Mouse (Mus musculus) Patski (cell line): Measurements from ENCODE around the gene Sh3bp4. TPM values are rescaled to one million over a fixed set of nuclear protein-coding genes. Genes with fewer than 3 reads are reported as not detected.

ENCODE experiments used
- ATAC-seq: fragments of 100-300 bp; one replicate; pipeline ENCODE4 v1.8.0; 2021
- CTCF ChIA-PET: fragments of 350-600 bp; sonication (Branson Sonifier 250); formaldehyde crosslinking; loops from one replicate; lab custom pipeline; 2022; ENCODE audit warnings: inconsistent platforms; lab: Charles Lee
- POLR2A ChIA-PET: fragments of 350-600 bp; sonication (Branson Sonifier 250); formaldehyde crosslinking; loops from one replicate; lab custom pipeline; 2022; ENCODE audit warnings: antibody characterized with exemption, inconsistent platforms; lab: Charles Lee
- DNase-seq: peaks from one replicate; pipeline ENCODE4 v3.0.0-alpha.2; 2011; ENCODE audit warnings: low read depth, low spot score
- H3K27me3 ChIP-seq: fragments of 371-371 bp; one replicate; pipeline ENCODE4 v1.5.1; 2021
- CTCF ChIP-seq: fragments of 100-300 bp; IDR thresholded peaks from one replicate; pipeline ENCODE4 v1.5.1; 2021
- in situ Hi-C: fragments of 300-500 bp; cut with MboI; formaldehyde crosslinking; loops from 3 replicates; pipeline ENCODE4 v1.11.1; 2018; ENCODE audit warnings: low pct_unique_long_range_greater_than_20kb, mixed read lengths
- polyA plus RNA-seq: library from polyadenylated mRNA; unstranded; gene quantifications from one replicate; pipeline ENCODE4 v1.2.3, GENCODE M21; 2021

Gene Sh3bp4
- polyA plus RNA-seq, 1 experiment from 2014 or later: 87.8 TPM

DNA sequence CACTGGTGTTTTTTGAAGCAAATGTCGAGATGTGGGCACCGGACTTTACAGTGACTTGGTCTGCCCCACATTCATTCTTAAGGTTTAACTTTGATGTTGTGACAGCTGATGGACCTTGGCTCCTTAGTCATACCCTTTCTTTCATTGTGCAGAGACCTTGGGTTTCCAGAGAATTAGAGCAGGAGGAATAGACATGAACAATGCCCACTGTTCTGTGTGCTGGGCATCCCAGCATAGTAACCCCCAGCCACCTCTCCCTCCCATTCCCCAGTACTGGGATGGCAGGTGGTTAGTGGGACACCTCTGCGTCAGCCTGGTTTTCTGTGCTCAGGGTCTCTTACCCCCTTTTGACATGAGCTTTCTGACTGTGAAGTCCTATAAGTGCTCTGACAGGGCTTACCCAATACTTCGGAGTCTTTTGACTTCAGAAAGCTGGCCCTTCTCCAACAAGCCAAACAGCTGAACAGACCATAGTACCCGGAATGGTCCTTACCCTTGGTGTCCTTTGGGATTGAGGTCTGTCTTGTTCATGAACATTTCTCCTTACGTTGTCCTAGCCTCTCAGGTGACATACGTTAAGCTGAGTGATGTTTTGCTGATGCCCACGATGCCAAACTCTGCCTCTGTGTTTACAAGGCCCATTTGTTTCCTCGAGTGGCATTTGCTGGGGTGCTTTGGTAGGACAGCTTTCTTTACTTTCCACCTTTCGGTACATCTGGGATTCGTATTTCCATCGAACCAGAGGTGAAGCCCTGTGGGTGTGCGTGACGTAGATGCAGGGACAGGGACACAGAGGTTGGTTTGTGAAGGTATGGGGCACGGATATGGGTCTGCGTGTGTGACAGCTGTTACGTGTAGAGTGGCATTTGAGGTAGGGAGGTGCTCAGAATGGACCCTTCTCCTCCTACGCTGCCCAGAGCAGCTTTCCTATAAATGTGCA lies 35.9 kb downstream of the Sh3bp4 start:
- DNase-seq (no peak), ATAC-seq (no peak)
- POLR2A ChIA-PET: interaction anchor here (0.8 to 0.9 kb wide), 3 partner anchors 10 to 111 kb away, joined by 3 to 4 read pairs (median 3); no protein-coding TSS in a partner anchor
- TF ChIP-seq CTCF: no peak
- CTCF ChIA-PET: no interaction called here
- in situ Hi-C loops: no loop called here
- no peaks in the 10 kb centered on the region for H3K27me3 ChIP-seq

DNA sequence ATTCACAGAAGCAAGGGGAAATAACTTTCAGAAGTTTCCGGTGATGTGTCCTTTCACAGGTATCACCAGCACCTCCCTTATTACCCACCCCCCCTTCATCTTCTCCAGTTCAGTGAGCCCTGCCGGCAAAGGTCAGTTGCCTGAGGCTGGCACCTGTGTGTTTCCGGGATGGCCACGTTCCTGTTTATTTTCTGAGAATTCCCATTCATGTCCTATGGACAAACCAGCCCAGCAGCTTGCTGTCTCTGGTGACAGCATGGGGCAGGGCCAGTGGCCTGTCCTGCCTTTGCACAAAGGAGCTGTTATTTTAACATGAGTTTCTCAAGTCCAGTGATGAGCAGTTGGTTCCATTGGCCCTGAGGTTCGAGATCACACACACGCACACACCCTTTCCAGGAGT lies 37.3 kb downstream of the Sh3bp4 start:
- ChIA-PET CTCF (no interaction called here), POLR2A (interaction anchor here (0.6 to 1.2 kb wide), 3 partner anchors 13 to 48 kb away, joined by 3 to 4 read pairs (median 4); no protein-coding TSS in a partner anchor)
- TF ChIP-seq CTCF: no peak
- ATAC-seq (no peak), DNase-seq (no peak)
- in situ Hi-C loops: no loop called here
- no peaks in the 10 kb centered on the region for H3K27me3 ChIP-seq

DNA sequence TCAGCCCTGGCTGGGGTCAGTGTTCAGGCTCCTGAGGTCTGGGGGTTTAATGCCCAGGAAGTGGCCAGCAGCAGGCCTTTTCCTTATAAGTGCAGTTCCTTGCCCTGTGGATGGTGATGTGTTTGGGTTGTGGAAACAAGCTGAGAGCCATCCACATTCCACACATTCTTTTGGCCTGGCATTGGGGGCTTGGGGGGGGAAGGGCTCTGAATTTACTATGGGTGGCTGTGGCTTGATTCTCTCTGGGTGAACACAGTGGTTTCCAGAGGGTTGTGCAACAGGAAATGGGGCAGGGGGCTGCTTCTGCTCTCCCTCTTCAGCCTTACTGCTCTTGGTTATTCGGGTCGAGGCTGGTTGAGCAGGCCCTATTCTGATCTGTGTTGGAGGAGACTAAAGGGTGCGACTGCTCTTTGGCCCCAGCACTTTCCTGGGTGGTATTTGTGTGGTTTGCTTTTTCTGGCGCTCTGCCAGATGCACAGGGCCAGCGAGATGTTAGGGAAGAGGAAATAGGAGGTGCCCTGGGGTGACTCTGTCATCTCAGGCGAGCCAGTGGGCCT lies 38.2 kb downstream of the Sh3bp4 start:
- in situ Hi-C loops: no loop called here
- CTCF ChIA-PET: no interaction called here
- no peak for TF ChIP-seq CTCF
- ATAC-seq (peak; percentile 54), DNase-seq (peak; percentile 86)
- H3K27me3 ChIP-seq: no peaks in the 10 kb centered on the region
- POLR2A ChIA-PET: interaction anchor here (1.2 kb wide), 1 partner anchor 12 kb away, joined by 4 read pairs; no protein-coding TSS in a partner anchor

DNA sequence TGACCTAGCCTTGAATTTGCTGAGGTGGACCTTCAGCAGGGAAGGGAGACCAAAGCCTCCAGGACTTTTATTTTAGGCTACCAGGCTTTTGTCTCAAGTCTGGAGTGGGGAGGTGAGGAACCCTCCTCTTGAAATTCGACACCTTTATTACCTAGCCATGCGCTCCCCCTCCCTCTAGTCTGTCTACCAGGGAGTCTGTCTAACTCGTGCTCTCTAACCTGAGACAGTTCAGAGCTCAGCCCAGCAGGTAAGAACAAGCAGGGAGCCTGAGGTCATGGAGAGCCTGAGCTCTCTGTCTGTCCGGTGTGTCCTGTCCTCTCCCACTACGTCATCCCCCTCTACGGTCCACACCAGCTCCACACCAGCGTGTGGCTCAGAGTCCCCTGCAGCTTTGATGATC lies 39.6 kb downstream of the Sh3bp4 start:
- in situ Hi-C loops: loop anchor here (5.0 kb wide), 1 partner anchor 32 kb away; no protein-coding TSS in a partner anchor
- no peak for TF ChIP-seq CTCF
- ATAC-seq (no peak), DNase-seq (no peak)
- ChIA-PET POLR2A (interaction anchor here (0.6 kb wide), 1 partner anchor 25 kb away, joined by 3 read pairs; no protein-coding TSS in a partner anchor), CTCF (interaction anchor here (1.1 to 1.4 kb wide), 2 partner anchors 10 to 23 kb away, joined by 3 read pairs; no protein-coding TSS in a partner anchor)
- no peaks in the 10 kb centered on the region for H3K27me3 ChIP-seq

DNA sequence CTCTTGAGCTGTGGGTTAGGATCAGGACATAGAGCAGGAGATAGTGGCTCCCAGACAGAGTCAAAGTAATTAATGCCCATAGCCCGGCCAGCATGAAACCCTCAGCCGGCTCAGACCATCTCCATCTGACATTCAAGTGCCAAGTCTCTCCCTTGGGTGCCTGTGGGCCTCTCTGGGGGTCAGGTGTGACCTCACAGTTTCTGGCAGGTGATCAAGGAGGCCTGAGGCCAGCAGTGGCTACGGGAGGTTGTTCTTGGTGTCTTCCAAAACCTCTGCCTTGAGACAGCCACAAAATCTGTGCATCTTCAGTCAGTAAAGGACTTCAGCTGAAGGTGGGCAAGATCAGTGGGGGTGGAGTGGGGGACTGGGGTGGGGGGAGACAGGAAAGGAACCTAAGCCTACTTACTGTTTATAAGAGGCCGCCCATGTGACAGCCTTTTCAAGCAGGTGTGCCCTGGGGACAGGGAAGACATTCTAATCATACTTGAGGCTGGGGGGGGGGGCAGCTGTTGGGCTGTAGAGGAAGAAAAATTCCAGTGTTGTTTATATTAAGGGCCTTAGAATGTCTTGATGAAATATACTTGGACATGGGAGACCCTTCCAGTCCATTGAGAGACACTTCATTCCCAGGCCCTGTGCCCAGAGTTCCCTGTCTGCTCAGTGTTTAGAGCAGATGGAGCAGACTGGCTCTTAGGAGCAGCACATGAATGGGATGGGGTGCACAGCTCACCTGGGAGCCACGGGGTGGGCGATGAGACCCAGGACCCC lies 40.7 kb downstream of the Sh3bp4 start:
- in situ Hi-C loops: loop anchor here (5.0 kb wide), 1 partner anchor 34 kb away; no protein-coding TSS in a partner anchor
- no peak for TF ChIP-seq CTCF
- no peaks in the 10 kb centered on the region for H3K27me3 ChIP-seq
- no peak for DNase-seq
- ATAC-seq: no peak
- POLR2A ChIA-PET: no interaction called here
- CTCF ChIA-PET: interaction anchor here (1.1 to 1.4 kb wide), 3 partner anchors 9 to 85 kb away, joined by 3 read pairs; no protein-coding TSS in a partner anchor

DNA sequence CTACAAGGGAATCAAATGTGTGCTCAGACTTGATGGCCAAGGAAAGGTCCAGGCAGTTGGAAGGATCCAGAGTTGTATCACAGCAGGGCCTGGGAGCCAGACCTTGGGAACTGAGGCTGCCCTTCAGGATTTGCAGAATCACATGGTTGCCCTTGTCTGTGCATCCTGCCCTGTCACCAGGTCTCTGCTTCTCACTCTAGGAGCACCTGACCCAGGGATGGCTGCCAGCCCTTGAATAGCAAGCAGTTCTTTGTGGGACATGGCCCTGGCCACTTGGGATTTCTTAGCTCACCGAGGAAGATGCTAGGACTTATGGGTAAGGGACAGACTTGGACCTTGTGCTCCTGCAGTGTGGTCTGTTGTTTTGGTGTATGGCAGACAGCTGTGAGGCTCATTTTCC lies 42.3 kb downstream of the Sh3bp4 start:
- CTCF ChIA-PET: interaction anchor here (1.3 kb wide), 1 partner anchor 83 kb away, joined by 3 read pairs; no protein-coding TSS in a partner anchor

DNA sequence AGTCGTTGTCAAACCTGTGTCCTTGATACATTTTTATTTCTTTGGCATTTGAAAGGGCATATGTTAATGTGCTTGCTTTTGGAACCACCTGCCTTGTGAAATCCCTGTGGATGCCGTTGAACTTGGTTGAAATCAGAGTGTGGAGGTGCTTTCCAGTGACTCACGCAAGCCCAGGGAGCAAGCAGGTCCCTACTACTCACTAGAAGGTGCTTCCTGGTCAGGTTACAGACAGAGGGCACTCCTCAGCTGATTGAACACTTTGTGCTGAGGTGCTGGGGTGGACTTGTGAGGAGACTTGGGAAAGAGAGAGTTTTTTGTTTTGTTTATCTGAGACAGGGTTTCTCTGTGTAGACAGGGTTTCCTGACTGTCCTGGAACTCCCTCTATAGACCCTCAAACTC lies 43.5 kb downstream of the Sh3bp4 start:
- DNase-seq (no peak), ATAC-seq (peak; percentile 15)
- in situ Hi-C loops: loop anchor here (5.0 kb wide), 1 partner anchor 36 kb away; no protein-coding TSS in a partner anchor
- CTCF ChIA-PET: interaction anchor here (1.5 kb wide), 1 partner anchor 20 kb away, joined by 3 read pairs; no protein-coding TSS in a partner anchor
- POLR2A ChIA-PET: interaction anchor here (0.6 kb wide), 1 partner anchor 301 kb away, joined by 3 read pairs; no protein-coding TSS in a partner anchor
- H3K27me3 ChIP-seq: no peaks in the 10 kb centered on the region
- TF ChIP-seq CTCF: no peak

More for the DNA sequence above, 42.3 kb downstream of the Sh3bp4 start:
- DNase-seq: no peak
- in situ Hi-C loops: loop anchor here (5.0 kb wide), 1 partner anchor 35 kb away; no protein-coding TSS in a partner anchor
- ATAC-seq: no peak
- POLR2A ChIA-PET: no interaction called here
- H3K27me3 ChIP-seq: no peaks in the 10 kb centered on the region
- no peak for TF ChIP-seq CTCF

DNA sequence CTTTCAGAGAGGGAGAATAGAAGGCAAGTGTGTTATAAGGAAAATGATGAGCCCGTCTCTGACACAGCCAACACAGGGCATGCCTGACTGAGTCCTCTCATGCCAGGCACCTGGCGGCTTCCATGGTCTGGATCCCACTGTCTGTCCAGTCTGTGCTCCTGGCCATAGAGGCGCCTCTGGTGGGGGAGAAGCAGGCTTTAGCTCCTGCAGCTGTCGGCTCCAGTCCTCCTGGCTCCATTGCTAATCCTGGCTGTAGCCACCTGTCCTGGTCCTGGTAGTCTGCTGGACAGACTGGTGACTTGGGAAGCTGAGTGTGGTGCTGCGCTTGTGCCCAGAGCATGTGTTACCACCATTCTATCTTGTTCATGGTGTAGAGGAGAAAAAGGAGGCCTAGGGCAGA lies 46.8 kb downstream of the Sh3bp4 start:
- CTCF ChIA-PET: no interaction called here
- ATAC-seq: no peak
- in situ Hi-C loops: no loop called here
- DNase-seq: no peak
- H3K27me3 ChIP-seq: no peaks in the 10 kb centered on the region
- TF ChIP-seq CTCF: no peak
- POLR2A ChIA-PET: no interaction called here

DNA sequence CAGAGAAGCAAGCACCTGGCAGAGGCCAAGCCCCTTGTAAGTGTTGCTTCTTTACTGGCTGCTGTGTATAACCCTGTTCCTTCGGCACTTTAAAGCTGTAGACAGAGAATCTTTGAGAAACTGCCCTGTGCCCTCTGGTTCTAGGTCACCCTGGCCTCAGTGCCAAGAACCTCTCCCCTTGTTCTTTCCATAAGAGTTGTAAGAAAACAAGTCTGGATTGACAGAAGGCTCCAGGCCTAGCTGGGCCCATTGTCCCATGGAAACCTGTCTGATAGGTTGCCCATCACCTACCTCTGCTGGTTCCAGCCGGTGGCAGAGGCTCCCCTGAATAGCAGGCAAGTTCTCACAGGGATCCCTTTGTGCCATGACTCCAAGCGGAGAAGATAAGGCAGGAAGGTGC lies 47.9 kb downstream of the Sh3bp4 start:
- TF ChIP-seq CTCF: no peak
- no peak for ATAC-seq
- in situ Hi-C loops: no loop called here
- ChIA-PET CTCF (interaction anchor here (1.5 kb wide), 1 partner anchor 28 kb away, joined by 4 read pairs; no protein-coding TSS in a partner anchor), POLR2A (no interaction called here)
- H3K27me3 ChIP-seq: no peaks in the 10 kb centered on the region
- DNase-seq: no peak
